Mouse (Mus musculus): ENCODE data around the gene Zfp819. TPM values are rescaled to one million over a fixed set of nuclear protein-coding genes. Genes with fewer than 3 reads are reported as not detected.

Gene Zfp819
- polyA plus RNA-seq, 1 experiment, result 0.06 TPM

GRCm38 (mm10) chr7:43623819-43624218 is 16.9 kb downstream of the Zfp819 start:
- WGBS, result 57% methylated on average over 10 of the region's 10 CpGs
- TF ChIP-seq CTCF (IDR thresholded peaks at IDR 0.05; ENCODE audit: extremely low read depth, insufficient read depth, insufficient read length, insufficient replicate concordance), result no peak
- DNase-seq (ENCODE audit: low read depth in 1 of 2, low spot score in 2 of 2), result no peak

DNA sequence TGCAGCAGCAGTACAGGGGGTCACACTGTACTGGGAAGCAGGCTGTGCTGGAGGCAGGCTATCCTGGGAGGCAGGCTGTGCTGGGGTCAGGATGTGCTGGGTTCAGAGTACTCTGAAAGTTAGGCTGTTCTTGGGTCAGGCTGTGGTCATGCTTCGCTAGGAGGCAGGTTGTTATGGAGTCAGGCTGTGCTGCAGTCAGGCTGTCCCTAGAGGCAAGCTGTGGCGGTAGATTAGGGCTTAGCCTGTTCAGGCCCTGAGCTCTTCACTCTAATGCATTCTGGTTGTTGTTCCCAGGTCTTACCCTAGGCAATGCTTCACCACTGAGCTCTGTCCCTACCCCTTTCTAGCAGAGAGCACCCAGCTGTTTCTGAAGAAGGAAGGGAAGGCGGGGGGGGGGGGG is 18.1 kb downstream of the Zfp819 start:
- no peak overlapping the region for H3K4me3 ChIP-seq (ENCODE audit: extremely low read depth, insufficient read depth, insufficient read length)
- no peaks in the 10 kb centered on the region for H3K4me1 ChIP-seq (ENCODE audit: control insufficient read depth, insufficient read depth, insufficient read length)
- no peak overlapping the region for H3K27ac ChIP-seq (ENCODE audit: insufficient read depth, low read length)
- 57% methylated on average over 3 of the region's 3 CpGs for WGBS
- no peaks in the 10 kb centered on the region for H3K36me3 ChIP-seq (ENCODE audit: control insufficient read depth, insufficient read depth, low read length)
- no peak for DNase-seq (ENCODE audit: low read depth in 1 of 2, low spot score in 2 of 2)
- TF ChIP-seq POLR2A (IDR thresholded peaks at IDR 0.05; ENCODE audit: low read depth, low read length) (no peak), CTCF (IDR thresholded peaks at IDR 0.05; ENCODE audit: extremely low read depth, insufficient read depth, insufficient read length, insufficient replicate concordance) (no peak)
- H3K27me3 ChIP-seq (ENCODE audit: control insufficient read depth, insufficient read depth, low read length), result no peaks in the 10 kb centered on the region

More at GRCm38 (mm10) chr7:43623819-43624218, 16.9 kb downstream of the Zfp819 start:
- no peak overlapping the region for H3K4me3 ChIP-seq (ENCODE audit: extremely low read depth, insufficient read depth, insufficient read length)
- no peaks in the 10 kb centered on the region for H3K4me1 ChIP-seq (ENCODE audit: control insufficient read depth, insufficient read depth, insufficient read length)
- no peaks in the 10 kb centered on the region for H3K36me3 ChIP-seq (ENCODE audit: control insufficient read depth, insufficient read depth, low read length)
- H3K27me3 ChIP-seq (ENCODE audit: control insufficient read depth, insufficient read depth, low read length), result no peaks in the 10 kb centered on the region
- H3K27ac ChIP-seq (ENCODE audit: insufficient read depth, low read length), result no peak overlapping the region

DNA sequence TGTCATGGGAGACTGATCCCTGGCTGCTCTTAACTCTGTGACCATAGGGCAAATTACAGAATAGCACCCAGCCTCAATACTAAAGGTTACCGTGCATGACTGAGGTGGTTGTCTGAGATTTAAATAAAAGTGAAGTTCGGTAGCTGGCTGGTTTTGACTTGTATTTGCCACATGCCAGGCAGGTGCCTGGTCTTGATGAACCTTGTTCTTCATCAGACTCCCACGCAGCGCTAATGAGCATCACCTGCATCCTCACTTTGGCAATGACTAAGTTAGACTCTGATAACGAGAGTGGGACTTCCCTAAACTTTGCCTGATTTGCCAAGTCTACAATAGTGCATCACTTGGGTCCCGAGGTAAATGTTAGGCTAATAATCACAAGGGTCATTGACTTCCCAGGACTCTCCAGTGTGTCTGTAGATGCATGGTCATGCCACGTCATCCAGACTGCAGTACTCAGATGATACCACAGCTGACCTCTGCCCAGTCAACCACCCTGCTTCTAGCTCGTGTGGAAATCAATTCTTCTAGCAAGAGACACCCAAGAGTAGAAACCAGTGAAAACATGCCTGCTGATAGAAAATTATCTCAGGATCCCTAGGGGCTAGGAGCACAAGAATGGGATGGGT is 18.9 kb downstream of the Zfp819 start:
- Histone ChIP-seq H3K27me3 (ENCODE audit: control insufficient read depth, insufficient read depth, low read length) (no peaks in the 10 kb centered on the region), H3K27ac (ENCODE audit: insufficient read depth, low read length) (no peak overlapping the region), H3K36me3 (ENCODE audit: control insufficient read depth, insufficient read depth, low read length) (no peaks in the 10 kb centered on the region), H3K4me1 (ENCODE audit: control insufficient read depth, insufficient read depth, insufficient read length) (no peaks in the 10 kb centered on the region), H3K4me3 (ENCODE audit: extremely low read depth, insufficient read depth, insufficient read length) (no peak overlapping the region)
- 73% methylated on average over 8 of the region's 8 CpGs for WGBS
- TF ChIP-seq CTCF (IDR thresholded peaks at IDR 0.05; ENCODE audit: extremely low read depth, insufficient read depth, insufficient read length, insufficient replicate concordance) (no peak), POLR2A (IDR thresholded peaks at IDR 0.05; ENCODE audit: low read depth, low read length) (no peak)
- DNase-seq (ENCODE audit: low read depth in 1 of 2, low spot score in 2 of 2), result no peak

GRCm38 (mm10) chr7:43633940-43634339 is 27.0 kb downstream of the Zfp819 start:
- whole genome bisulfite sequencing, result 87% methylated on average over 4 of the region's 4 CpGs
- DNase-seq (ENCODE audit: low read depth in 1 of 2, low spot score in 2 of 2), result no peak
- H3K36me3 ChIP-seq (ENCODE audit: control insufficient read depth, insufficient read depth, low read length), result no peaks in the 10 kb centered on the region
- H3K27ac ChIP-seq (ENCODE audit: insufficient read depth, low read length), result no peak overlapping the region
- no peaks in the 10 kb centered on the region for H3K27me3 ChIP-seq (ENCODE audit: control insufficient read depth, insufficient read depth, low read length)
- no peak for TF ChIP-seq POLR2A (IDR thresholded peaks at IDR 0.05; ENCODE audit: low read depth, low read length)
- TF ChIP-seq CTCF (IDR thresholded peaks at IDR 0.05; ENCODE audit: extremely low read depth, insufficient read depth, insufficient read length, insufficient replicate concordance), result no peak
- H3K4me3 ChIP-seq (ENCODE audit: extremely low read depth, insufficient read depth, insufficient read length), result no peak overlapping the region
- H3K4me1 ChIP-seq (ENCODE audit: control insufficient read depth, insufficient read depth, insufficient read length), result no peaks in the 10 kb centered on the region

DNA sequence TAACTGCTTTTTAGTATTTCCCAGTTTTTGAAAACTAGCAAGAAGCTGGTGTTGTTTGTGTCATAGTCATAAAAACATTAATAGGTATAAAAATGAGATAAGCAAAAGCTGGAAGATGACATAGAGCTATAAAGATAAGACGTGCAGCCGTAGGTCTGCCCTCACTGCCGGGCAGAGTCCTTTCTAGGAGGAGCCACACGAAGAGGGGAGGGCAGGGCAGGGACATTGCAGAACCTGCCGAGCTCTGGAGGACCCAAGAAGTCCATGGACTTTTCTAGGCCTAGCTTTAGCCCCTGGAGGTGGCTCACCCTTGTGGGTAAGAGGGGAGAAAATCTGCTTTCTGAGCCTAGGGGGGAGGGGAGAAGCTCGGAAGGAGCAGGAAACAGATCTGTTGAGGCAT is 27.5 kb downstream of the Zfp819 start, which contains the start of gene Ceacam18:
TSS of gene Ceacam18 (plus strand) at position 208 of the 400 bp plus-strand sequence.
- H3K27me3 ChIP-seq (ENCODE audit: control insufficient read depth, insufficient read depth, low read length), result no peaks in the 10 kb centered on the region
- 59% methylated on average over 6 of the region's 6 CpGs for WGBS
- no peaks in the 10 kb centered on the region for H3K36me3 ChIP-seq (ENCODE audit: control insufficient read depth, insufficient read depth, low read length)
- no peak within 1 kb of the TSS for H3K4me3 ChIP-seq (ENCODE audit: extremely low read depth, insufficient read depth, insufficient read length)
- no peak within 1 kb of the TSS for H3K27ac ChIP-seq (ENCODE audit: insufficient read depth, low read length)
- no peaks in the 10 kb centered on the region for H3K4me1 ChIP-seq (ENCODE audit: control insufficient read depth, insufficient read depth, insufficient read length)
- no peak for DNase-seq (ENCODE audit: low read depth in 1 of 2, low spot score in 2 of 2)
- no peak for TF ChIP-seq CTCF (IDR thresholded peaks at IDR 0.05; ENCODE audit: extremely low read depth, insufficient read depth, insufficient read length, insufficient replicate concordance)
- no peak for TF ChIP-seq POLR2A (IDR thresholded peaks at IDR 0.05; ENCODE audit: low read depth, low read length)

DNA sequence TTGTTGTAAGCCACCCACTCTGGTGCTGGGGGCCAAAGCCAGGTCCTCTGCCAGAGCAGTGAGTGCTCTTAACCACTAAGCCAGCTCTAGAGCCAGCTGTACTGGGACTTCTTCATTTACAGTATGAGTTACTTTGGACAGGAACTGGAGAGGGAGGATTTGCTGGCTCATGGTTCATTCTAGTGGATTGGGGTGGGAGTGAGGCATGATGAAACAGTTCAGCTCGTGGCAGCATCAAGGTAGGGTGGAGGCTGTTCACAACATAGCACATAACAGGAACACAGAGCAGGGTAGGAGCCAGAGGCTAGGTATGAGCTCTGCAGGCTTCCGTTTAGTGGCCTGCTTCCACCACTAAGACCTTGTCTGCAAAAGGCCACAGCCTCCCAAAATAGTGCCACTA is 29.2 kb downstream of the Zfp819 start:
- Histone ChIP-seq H3K4me1 (ENCODE audit: control insufficient read depth, insufficient read depth, insufficient read length) (no peaks in the 10 kb centered on the region), H3K27me3 (ENCODE audit: control insufficient read depth, insufficient read depth, low read length) (no peaks in the 10 kb centered on the region), H3K27ac (ENCODE audit: insufficient read depth, low read length) (no peak overlapping the region), H3K4me3 (ENCODE audit: extremely low read depth, insufficient read depth, insufficient read length) (no peak overlapping the region), H3K36me3 (ENCODE audit: control insufficient read depth, insufficient read depth, low read length) (no peaks in the 10 kb centered on the region)
- no peak for DNase-seq (ENCODE audit: low read depth in 1 of 2, low spot score in 2 of 2)
- WGBS, result 35% methylated on average over 2 of the region's 2 CpGs
- TF ChIP-seq POLR2A (IDR thresholded peaks at IDR 0.05; ENCODE audit: low read depth, low read length) (no peak), CTCF (IDR thresholded peaks at IDR 0.05; ENCODE audit: extremely low read depth, insufficient read depth, insufficient read length, insufficient replicate concordance) (no peak)

- H3K36me3 ChIP-seq (ENCODE audit: control insufficient read depth, insufficient read depth, low read length), result no peaks in the 10 kb centered on the region
- no peak for DNase-seq (ENCODE audit: low read depth in 1 of 2, low spot score in 2 of 2)
- no peak overlapping the region for H3K27ac ChIP-seq (ENCODE audit: insufficient read depth, low read length)
- 77% methylated on average over 1 of the region's 1 CpGs for WGBS
- no peak for TF ChIP-seq CTCF (IDR thresholded peaks at IDR 0.05; ENCODE audit: extremely low read depth, insufficient read depth, insufficient read length, insufficient replicate concordance)
- TF ChIP-seq POLR2A (IDR thresholded peaks at IDR 0.05; ENCODE audit: low read depth, low read length), result no peak
- no peaks in the 10 kb centered on the region for H3K27me3 ChIP-seq (ENCODE audit: control insufficient read depth, insufficient read depth, low read length)
- H3K4me1 ChIP-seq (ENCODE audit: control insufficient read depth, insufficient read depth, insufficient read length), result no peaks in the 10 kb centered on the region
- H3K4me3 ChIP-seq (ENCODE audit: extremely low read depth, insufficient read depth, insufficient read length), result no peak overlapping the region
Observed at GRCm38 (mm10) chr7:43637118-43637517, 30.1 kb downstream of the Zfp819 start.

Measured in spleen, adult 2 months (tissue).